16 mouse cellular contexts compared by ENCODE assay signal in the genomic region with DNA sequence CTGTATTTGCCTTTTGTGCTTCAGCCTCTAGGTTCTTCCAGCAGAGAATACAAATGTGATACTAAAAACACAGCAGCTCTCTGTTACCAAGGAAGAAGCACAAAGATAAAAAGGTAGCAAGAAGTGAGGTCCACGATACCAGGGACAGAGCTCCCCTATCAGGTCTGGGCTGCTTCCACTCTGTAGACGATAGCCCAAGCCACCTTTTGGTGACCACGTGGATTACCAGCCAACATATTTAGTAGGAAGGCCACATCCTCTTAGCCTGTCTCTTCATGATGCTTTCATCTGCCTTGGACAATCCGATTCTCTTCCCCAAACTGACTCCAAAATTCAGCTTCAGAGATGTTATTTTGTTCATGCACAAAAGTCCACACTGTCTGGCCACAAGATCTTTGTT.
"Had no signal": no experiment of that assay in that cellular context is flagged by ENCODE, and none has a peak within 500 bp of the region (broad histone marks: within the 10 kb centered on the region; RNA-seq: fewer than 3 reads in every experiment).

No protein-coding gene starts in this region.

- H3K36me3 ChIP-seq: neural tube, embryonic 13.5 days; neural tube, embryonic 15.5 days; stomach, embryonic 15.5 days had no signal

- H3K4me3 ChIP-seq: neural tube, embryonic 13.5 days; neural tube, embryonic 15.5 days; stomach, embryonic 15.5 days had no signal

- H3K27ac ChIP-seq: neural tube, embryonic 13.5 days; neural tube, embryonic 15.5 days; stomach, embryonic 15.5 days; stomach, postnatal 0 days had no signal

- H3K9ac ChIP-seq: neural tube, embryonic 13.5 days; neural tube, embryonic 15.5 days; stomach, embryonic 15.5 days had no signal

- DNase-seq: retina, postnatal 1 day; right cerebral cortex, adult 18-20 months; right cerebral cortex, postnatal 14 days; right cerebral cortex, postnatal 25 days; right cerebral cortex, postnatal 4 days; spleen, adult 18-20 months; thymus, adult 18-20 months; thymus, adult 2 months; thymus, postnatal 14 days; thymus, postnatal 25 days; thymus, postnatal 36 days; thymus, postnatal 4 days had no signal

- H3K9me3 ChIP-seq: neural tube, embryonic 13.5 days; neural tube, embryonic 15.5 days; stomach, embryonic 15.5 days had no signal

- H3K27me3 ChIP-seq: neural tube, embryonic 13.5 days; neural tube, embryonic 15.5 days; stomach, embryonic 15.5 days had no signal

- H3K4me2 ChIP-seq: neural tube, embryonic 13.5 days; neural tube, embryonic 15.5 days; stomach, embryonic 15.5 days had no signal
